Mouse (Mus musculus) G1E (cell line): ENCODE data around the gene Cacnb1.

Experiments used
- CTCF ChIP-seq: IDR thresholded peaks from 2 replicates; pipeline ENCODE4 v1.5.1; 2012; ENCODE audit warnings: low read depth, low read length, inconsistent platforms, mixed read lengths
- GATA1 ChIP-seq: IDR thresholded peaks from 2 replicates; pipeline ENCODE4 v1.6.1; 2012; ENCODE audit warnings: borderline replicate concordance, low read length, inconsistent platforms, mixed read lengths
- POLR2AphosphoS5 ChIP-seq: IDR thresholded peaks from 2 replicates; pipeline ENCODE4 v1.6.1; 2012; ENCODE audit warnings: low read depth, low read length, inconsistent platforms; ENCODE audit not compliant: insufficient replicate concordance

DNA sequence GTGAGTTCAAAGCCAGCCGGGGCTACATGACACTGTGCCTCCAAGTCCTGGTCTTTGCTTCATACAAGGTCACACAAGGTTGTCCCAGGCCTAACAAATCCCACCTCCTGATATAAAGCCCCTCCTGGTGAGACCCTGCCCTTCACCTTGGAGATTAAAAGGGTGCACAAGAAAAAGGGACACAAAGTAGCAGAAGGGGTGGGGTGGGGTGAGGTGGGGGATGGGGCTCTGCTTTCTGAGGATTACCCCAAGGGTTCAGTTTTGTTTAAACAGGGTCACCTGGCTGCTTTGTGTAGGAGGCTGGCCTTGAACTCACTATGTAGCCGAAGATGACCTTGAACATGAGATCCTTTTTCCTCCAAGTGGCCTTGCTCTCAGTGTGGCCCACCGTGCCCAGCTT, 39.3 kb downstream of the Cacnb1 start:
- no peak for TF ChIP-seq CTCF
- TF ChIP-seq POLR2AphosphoS5 = no peak
- TF ChIP-seq GATA1 = no peak
